Mouse (Mus musculus): Measurements from ENCODE around the gene Hoxc13. TPM values are rescaled to one million over a fixed set of nuclear protein-coding genes. Genes with fewer than 3 reads are reported as not detected.

The Hoxc13 gene
- not detected in 2 replicates for polyA plus RNA-seq (2014; fragmentation: Nextera tagmentation; extraction: Ambion mirVana)

GRCm38 (mm10) chr15:102921053-102922011 lies at the start of gene Hoxc13:
TSS of gene Hoxc13 (plus strand) at chr15:102921103.
- Histone ChIP-seq H3K4me3 (ENCODE audit: low read depth, low read length) (peak within 1 kb of the TSS; percentile 29), H3K4me2 (ENCODE audit: low read depth, low read length) (peak within 1 kb of the TSS; percentile 23), H3K36me3 (ENCODE audit: control insufficient read depth, insufficient read depth, low read length) (no peaks in the 10 kb centered on the region), H3K27me3 (ENCODE audit: control insufficient read depth, insufficient read depth, low read length) (peaks cover 50% of the 10 kb centered on the region), H3K9me3 (ENCODE audit: control insufficient read depth, low read length) (no peaks in the 10 kb centered on the region), H3K4me1 (ENCODE audit: control insufficient read depth, insufficient read depth, low read length) (no peaks in the 10 kb centered on the region), H3K27ac (ENCODE audit: low read depth, low read length) (peak within 1 kb of the TSS; percentile 23; the same call in 1 of the 2 replicates), H3K9ac (replicated peaks; ENCODE audit: low read depth, low read length) (peak within 1 kb of the TSS; percentile 52)
- peak; percentile 75 for ATAC-seq (ENCODE audit: low read depth)
- under 1% methylated on average over 80 of the region's 88 CpGs for WGBS

GRCm38 (mm10) chr15:102885803-102886202 lies 35.1 kb upstream of the Hoxc13 start:
- Histone ChIP-seq H3K4me1 (ENCODE audit: control insufficient read depth, insufficient read depth, low read length) (no peaks in the 10 kb centered on the region), H3K4me3 (ENCODE audit: low read depth, low read length) (no peak overlapping the region), H3K9me3 (ENCODE audit: control insufficient read depth, low read length) (no peaks in the 10 kb centered on the region), H3K36me3 (ENCODE audit: control insufficient read depth, insufficient read depth, low read length) (no peaks in the 10 kb centered on the region), H3K4me2 (ENCODE audit: low read depth, low read length) (no peak overlapping the region), H3K27me3 (ENCODE audit: control insufficient read depth, insufficient read depth, low read length) (no peaks in the 10 kb centered on the region), H3K27ac (ENCODE audit: low read depth, low read length) (no peak overlapping the region), H3K9ac (replicated peaks; ENCODE audit: low read depth, low read length) (no peak overlapping the region)
- ATAC-seq (ENCODE audit: low read depth), result no peak
- 21% methylated on average over 1 of the region's 1 CpGs for WGBS

GRCm38 (mm10) chr15:102895115-102895514 lies 25.8 kb upstream of the Hoxc13 start:
- ATAC-seq (ENCODE audit: low read depth), result no peak
- Histone ChIP-seq H3K4me1 (ENCODE audit: control insufficient read depth, insufficient read depth, low read length) (no peaks in the 10 kb centered on the region), H3K36me3 (ENCODE audit: control insufficient read depth, insufficient read depth, low read length) (no peaks in the 10 kb centered on the region), H3K27me3 (ENCODE audit: control insufficient read depth, insufficient read depth, low read length) (no peaks in the 10 kb centered on the region), H3K9ac (replicated peaks; ENCODE audit: low read depth, low read length) (no peak overlapping the region), H3K9me3 (ENCODE audit: control insufficient read depth, low read length) (no peaks in the 10 kb centered on the region), H3K27ac (ENCODE audit: low read depth, low read length) (no peak overlapping the region), H3K4me3 (ENCODE audit: low read depth, low read length) (no peak overlapping the region), H3K4me2 (ENCODE audit: low read depth, low read length) (no peak overlapping the region)
- 78% methylated on average over 6 of the region's 6 CpGs for WGBS

- Histone ChIP-seq H3K4me3 (ENCODE audit: low read depth, low read length) (no peak overlapping the region), H3K9ac (replicated peaks; ENCODE audit: low read depth, low read length) (no peak overlapping the region), H3K9me3 (ENCODE audit: control insufficient read depth, low read length) (no peaks in the 10 kb centered on the region), H3K27me3 (ENCODE audit: control insufficient read depth, insufficient read depth, low read length) (peaks cover 47% of the 10 kb centered on the region), H3K4me2 (ENCODE audit: low read depth, low read length) (no peak overlapping the region), H3K4me1 (ENCODE audit: control insufficient read depth, insufficient read depth, low read length) (no peaks in the 10 kb centered on the region), H3K36me3 (ENCODE audit: control insufficient read depth, insufficient read depth, low read length) (no peaks in the 10 kb centered on the region), H3K27ac (ENCODE audit: low read depth, low read length) (no peak overlapping the region)
- 85% methylated on average over 1 of the region's 1 CpGs for WGBS
- no peak for ATAC-seq (ENCODE audit: low read depth)
Measured at GRCm38 (mm10) chr15:102904946-102905345, 16.0 kb upstream of the Hoxc13 start.

- no peak overlapping the region for H3K27ac ChIP-seq (ENCODE audit: low read depth, low read length)
- no peak for ATAC-seq (ENCODE audit: low read depth)
- no peaks in the 10 kb centered on the region for H3K9me3 ChIP-seq (ENCODE audit: control insufficient read depth, low read length)
- H3K9ac ChIP-seq (replicated peaks; ENCODE audit: low read depth, low read length), result no peak overlapping the region
- peaks cover 77% of the 10 kb centered on the region for H3K27me3 ChIP-seq (ENCODE audit: control insufficient read depth, insufficient read depth, low read length)
- 2% methylated on average over 4 of the region's 4 CpGs for WGBS
- no peaks in the 10 kb centered on the region for H3K36me3 ChIP-seq (ENCODE audit: control insufficient read depth, insufficient read depth, low read length)
- H3K4me2 ChIP-seq (ENCODE audit: low read depth, low read length), result no peak overlapping the region
- no peaks in the 10 kb centered on the region for H3K4me1 ChIP-seq (ENCODE audit: control insufficient read depth, insufficient read depth, low read length)
- H3K4me3 ChIP-seq (ENCODE audit: low read depth, low read length), result no peak overlapping the region
Measured at GRCm38 (mm10) chr15:102909536-102909935, 11.4 kb upstream of the Hoxc13 start.

- Histone ChIP-seq H3K9me3 (ENCODE audit: control insufficient read depth, low read length) (no peaks in the 10 kb centered on the region), H3K4me1 (ENCODE audit: control insufficient read depth, insufficient read depth, low read length) (no peaks in the 10 kb centered on the region), H3K4me3 (ENCODE audit: low read depth, low read length) (no peak overlapping the region), H3K27me3 (ENCODE audit: control insufficient read depth, insufficient read depth, low read length) (peaks cover 80% of the 10 kb centered on the region), H3K9ac (replicated peaks; ENCODE audit: low read depth, low read length) (no peak overlapping the region), H3K27ac (ENCODE audit: low read depth, low read length) (no peak overlapping the region), H3K4me2 (ENCODE audit: low read depth, low read length) (no peak overlapping the region; the same call in 1 of the 2 replicates), H3K36me3 (ENCODE audit: control insufficient read depth, insufficient read depth, low read length) (no peaks in the 10 kb centered on the region)
- ATAC-seq (ENCODE audit: low read depth), result no peak
- WGBS, result 2% methylated on average over 18 of the region's 18 CpGs
Measured at GRCm38 (mm10) chr15:102910038-102910437, 10.9 kb upstream of the Hoxc13 start.

GRCm38 (mm10) chr15:102910496-102911095 lies 10.3 kb upstream of the Hoxc13 start:
- no peak for ATAC-seq (ENCODE audit: low read depth)
- no peak overlapping the region for H3K9ac ChIP-seq (replicated peaks; ENCODE audit: low read depth, low read length)
- WGBS, result 1% methylated on average over 22 of the region's 22 CpGs
- no peaks in the 10 kb centered on the region for H3K9me3 ChIP-seq (ENCODE audit: control insufficient read depth, low read length)
- H3K4me2 ChIP-seq (ENCODE audit: low read depth, low read length), result no peak overlapping the region; the same call in 1 of the 2 replicates
- H3K4me3 ChIP-seq (ENCODE audit: low read depth, low read length), result no peak overlapping the region
- H3K27ac ChIP-seq (ENCODE audit: low read depth, low read length), result no peak overlapping the region
- H3K27me3 ChIP-seq (ENCODE audit: control insufficient read depth, insufficient read depth, low read length), result peaks cover 77% of the 10 kb centered on the region
- H3K4me1 ChIP-seq (ENCODE audit: control insufficient read depth, insufficient read depth, low read length), result no peaks in the 10 kb centered on the region
- no peaks in the 10 kb centered on the region for H3K36me3 ChIP-seq (ENCODE audit: control insufficient read depth, insufficient read depth, low read length)

GRCm38 (mm10) chr15:102913038-102913585 lies 7.8 kb upstream of the Hoxc13 start:
- no peak overlapping the region for H3K9ac ChIP-seq (replicated peaks; ENCODE audit: low read depth, low read length)
- no peak overlapping the region for H3K4me3 ChIP-seq (ENCODE audit: low read depth, low read length)
- H3K27ac ChIP-seq (ENCODE audit: low read depth, low read length), result no peak overlapping the region
- H3K9me3 ChIP-seq (ENCODE audit: control insufficient read depth, low read length), result no peaks in the 10 kb centered on the region
- peaks cover 78% of the 10 kb centered on the region for H3K27me3 ChIP-seq (ENCODE audit: control insufficient read depth, insufficient read depth, low read length)
- under 1% methylated on average over 19 of the region's 19 CpGs for WGBS
- H3K4me1 ChIP-seq (ENCODE audit: control insufficient read depth, insufficient read depth, low read length), result no peaks in the 10 kb centered on the region
- H3K36me3 ChIP-seq (ENCODE audit: control insufficient read depth, insufficient read depth, low read length), result no peaks in the 10 kb centered on the region
- no peak for ATAC-seq (ENCODE audit: low read depth)
- H3K4me2 ChIP-seq (ENCODE audit: low read depth, low read length), result no peak overlapping the region
